Mouse (Mus musculus) kidney, embryonic 15.5 days (tissue): ENCODE results near the gene Serpinb9. TPM values are rescaled to one million over a fixed set of nuclear protein-coding genes. Genes with fewer than 3 reads are reported as not detected.
"Not testable (repeated sequence)": the region's sequence is repeated elsewhere in the genome, so short reads cannot be mapped to it uniquely, and the experiment has no call there.

ENCODE experiments used
- ATAC-seq: fragments of 200-750 bp; cut with Nextera tagmentation; replicated peaks from 2 replicates; pipeline ENCODE4 v1.8.0; 2017; ENCODE audit warnings: moderate TSS enrichment; ENCODE audit not compliant: low FRiP score
- H3K27ac ChIP-seq: fragments of 300-500 bp; sonication (generic); 2 replicates; pipeline ENCODE4 v1.5.1; 2015; ENCODE audit warnings: mild to moderate bottlenecking, inconsistent platforms
- H3K27me3 ChIP-seq: fragments of 300-500 bp; sonication (generic); 2 replicates; pipeline ENCODE4 v1.6.1; 2015; ENCODE audit warnings: inconsistent platforms
- H3K36me3 ChIP-seq: fragments of 300-500 bp; sonication (generic); 2 replicates; pipeline ENCODE4 v1.6.1; 2015; ENCODE audit warnings: inconsistent platforms
- H3K4me1 ChIP-seq: fragments of 300-500 bp; sonication (generic); 2 replicates; pipeline ENCODE4 v1.6.1; 2015; ENCODE audit warnings: inconsistent platforms
- H3K4me2 ChIP-seq: fragments of 300-500 bp; sonication (generic); 2 replicates; pipeline ENCODE4 v1.6.1; 2015; ENCODE audit warnings: moderate library complexity, mild to moderate bottlenecking, inconsistent platforms
- H3K4me3 ChIP-seq: fragments of 300-500 bp; sonication (generic); replicated peaks from 2 replicates; pipeline ENCODE4 v1.5.1; 2015; ENCODE audit warnings: mild to moderate bottlenecking, inconsistent platforms
- H3K9ac ChIP-seq: fragments of 300-500 bp; sonication (generic); 2 replicates; pipeline ENCODE4 v1.6.1; 2015; ENCODE audit warnings: mild to moderate bottlenecking, inconsistent platforms
- H3K9me3 ChIP-seq: fragments of 300-500 bp; sonication (generic); replicated peaks from 2 replicates; pipeline ENCODE4 v1.6.1; 2016; ENCODE audit warnings: inconsistent platforms
- WGBS: fragments of 180-500 bp; shearing (Covaris S2); methylation state at CpG from one replicate; pipeline ENCODE4 v1.1.7; 2015; ENCODE audit warnings: mixed read lengths; 5-methylcytosine and 5-hydroxymethylcytosine counted together
- polyA plus RNA-seq: library from polyadenylated mRNA; unstranded; fragments of >200 nt; fragmentation: Nextera tagmentation; extraction: Ambion mirVana; gene quantifications from 2 replicates; pipeline ENCODE4 v1.2.1, GENCODE M21; 2015

Serpinb9 gene
- polyA plus RNA-seq, 1 experiment from 2014 or later, result 9.3 TPM

GRCm38 (mm10) chr13:33004414-33005105 lies 1.5 kb downstream of the Serpinb9 start:
- peak overlapping the region; percentile 39 for H3K4me3 ChIP-seq
- peak; percentile 97 for ATAC-seq
- H3K9ac ChIP-seq, result peak overlapping the region; percentile 33; the same call in 1 of the 2 replicates
- H3K4me2 ChIP-seq, result peak overlapping the region; percentile 58
- H3K27ac ChIP-seq, result peak overlapping the region; percentile 86
- H3K27me3 ChIP-seq, result no peaks in the 10 kb centered on the region
- H3K36me3 ChIP-seq, result no peaks in the 10 kb centered on the region
- H3K9me3 ChIP-seq, result no peaks in the 10 kb centered on the region
- peaks cover 10% of the 10 kb centered on the region; the same call in 1 of the 2 replicates for H3K4me1 ChIP-seq
- WGBS, result 20% methylated on average over 12 of the region's 12 CpGs

DNA sequence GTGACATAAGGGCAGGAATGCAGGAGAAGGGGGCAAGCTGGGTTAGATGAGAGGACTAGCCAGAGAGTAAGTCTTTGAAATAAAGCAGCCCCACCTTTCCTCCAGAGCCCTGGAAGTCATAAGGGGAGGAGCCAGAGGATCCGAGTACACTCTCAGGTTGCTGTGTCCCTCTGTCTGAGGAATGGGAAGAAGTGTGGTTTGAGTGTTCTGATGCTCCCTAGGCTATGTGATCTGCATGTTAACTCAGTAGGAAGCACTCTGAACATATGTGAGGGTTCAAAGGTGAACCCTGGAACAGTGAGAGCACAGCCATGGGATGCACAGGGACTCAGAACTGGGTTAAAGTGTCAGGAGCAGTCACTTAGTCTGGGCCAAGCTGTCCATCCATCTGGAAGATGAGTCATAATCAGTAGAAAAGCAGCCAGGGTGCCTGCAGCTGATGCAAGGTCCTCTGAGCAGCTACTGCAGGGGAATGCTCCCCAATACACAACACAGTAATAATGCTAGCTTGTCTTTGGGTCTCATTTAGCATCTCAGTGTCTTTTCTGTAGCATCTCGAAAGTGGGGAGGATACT lies 2.5 kb downstream of the Serpinb9 start:
- 65% methylated on average over 2 of the region's 2 CpGs for WGBS
- Histone ChIP-seq H3K27ac (no peak overlapping the region), H3K36me3 (no peaks in the 10 kb centered on the region), H3K4me2 (peak overlapping the region; percentile 58), H3K9me3 (no peaks in the 10 kb centered on the region), H3K4me3 (no peak overlapping the region), H3K27me3 (no peaks in the 10 kb centered on the region), H3K4me1 (peaks cover 10% of the 10 kb centered on the region; the same call in 1 of the 2 replicates), H3K9ac (no peak overlapping the region)
- no peak for ATAC-seq

DNA sequence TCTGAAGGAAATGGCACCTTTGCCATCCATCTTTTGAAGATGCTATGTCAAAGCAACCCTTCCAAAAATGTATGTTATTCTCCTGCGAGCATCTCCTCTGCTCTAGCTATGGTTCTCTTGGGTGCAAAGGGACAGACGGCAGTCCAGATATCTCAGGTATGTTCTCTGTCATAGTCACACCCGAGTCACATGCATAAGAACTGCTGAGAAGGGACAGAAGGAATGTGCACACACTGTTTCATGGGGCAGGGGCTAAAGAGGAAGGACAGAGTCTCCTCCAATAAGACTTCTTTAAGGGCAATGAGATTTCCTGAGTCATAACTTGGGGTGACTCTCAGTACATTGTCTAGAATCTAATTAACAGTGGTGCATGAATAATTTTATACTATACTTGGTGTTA lies 3.5 kb downstream of the Serpinb9 start:
- Histone ChIP-seq H3K27ac (no peak overlapping the region), H3K9me3 (no peaks in the 10 kb centered on the region), H3K4me3 (no peak overlapping the region), H3K27me3 (no peaks in the 10 kb centered on the region), H3K4me1 (peaks cover 10% of the 10 kb centered on the region; the same call in 1 of the 2 replicates), H3K9ac (no peak overlapping the region), H3K4me2 (no peak overlapping the region), H3K36me3 (no peaks in the 10 kb centered on the region)
- no peak for ATAC-seq
- 87% methylated on average over 3 of the region's 3 CpGs for WGBS

DNA sequence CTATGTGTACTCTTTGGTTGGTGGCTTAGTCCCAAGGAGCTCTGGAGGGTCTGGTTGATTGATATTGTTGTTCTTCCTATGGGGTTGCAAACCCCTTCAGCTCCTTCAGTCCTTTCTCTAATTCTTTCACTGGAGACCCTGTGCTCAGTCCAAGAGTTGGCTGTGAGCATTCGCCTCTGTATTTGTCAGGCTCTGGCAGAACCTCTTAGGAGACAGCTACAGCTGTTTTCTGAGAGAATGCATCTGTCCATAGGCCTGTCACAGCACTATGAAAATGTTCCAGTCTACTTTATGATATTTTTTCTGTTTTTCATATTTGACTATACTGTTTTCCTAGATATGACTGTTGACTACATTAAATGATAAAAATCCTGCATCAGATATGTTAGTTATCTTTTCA lies 9.3 kb downstream of the Serpinb9 start:
- H3K36me3 ChIP-seq, result no peaks in the 10 kb centered on the region
- H3K4me1 ChIP-seq, result no peaks in the 10 kb centered on the region
- H3K27ac ChIP-seq, result no peak overlapping the region
- 77% methylated on average over 1 of the region's 1 CpGs for WGBS
- no peaks in the 10 kb centered on the region for H3K27me3 ChIP-seq
- H3K9me3 ChIP-seq, result no peaks in the 10 kb centered on the region
- no peak overlapping the region for H3K4me2 ChIP-seq
- H3K4me3 ChIP-seq, result no peak overlapping the region
- ATAC-seq, result no peak
- H3K9ac ChIP-seq, result no peak overlapping the region

- no peak overlapping the region for H3K27ac ChIP-seq
- WGBS, result 76% methylated on average over 2 of the region's 2 CpGs
- no peaks in the 10 kb centered on the region for H3K36me3 ChIP-seq
- ATAC-seq, result no peak
- H3K9me3 ChIP-seq, result no peaks in the 10 kb centered on the region
- no peaks in the 10 kb centered on the region for H3K4me1 ChIP-seq
- H3K9ac ChIP-seq, result no peak overlapping the region
- no peak overlapping the region for H3K4me2 ChIP-seq
- H3K27me3 ChIP-seq, result no peaks in the 10 kb centered on the region
- no peak overlapping the region for H3K4me3 ChIP-seq
These were observed 10.2 kb downstream of the Serpinb9 start for GRCm38 (mm10) chr13:33013271-33013670.

- Histone ChIP-seq H3K4me3 (no peak overlapping the region), H3K4me1 (no peaks in the 10 kb centered on the region), H3K36me3 (no peaks in the 10 kb centered on the region), H3K27ac (no peak overlapping the region), H3K27me3 (no peaks in the 10 kb centered on the region), H3K4me2 (no peak overlapping the region), H3K9me3 (no peaks in the 10 kb centered on the region), H3K9ac (no peak overlapping the region)
- ATAC-seq, result no peak
- 67% methylated on average over 1 of the region's 1 CpGs for WGBS
These were observed 19.3 kb downstream of the Serpinb9 start for GRCm38 (mm10) chr13:33022371-33022770.

DNA sequence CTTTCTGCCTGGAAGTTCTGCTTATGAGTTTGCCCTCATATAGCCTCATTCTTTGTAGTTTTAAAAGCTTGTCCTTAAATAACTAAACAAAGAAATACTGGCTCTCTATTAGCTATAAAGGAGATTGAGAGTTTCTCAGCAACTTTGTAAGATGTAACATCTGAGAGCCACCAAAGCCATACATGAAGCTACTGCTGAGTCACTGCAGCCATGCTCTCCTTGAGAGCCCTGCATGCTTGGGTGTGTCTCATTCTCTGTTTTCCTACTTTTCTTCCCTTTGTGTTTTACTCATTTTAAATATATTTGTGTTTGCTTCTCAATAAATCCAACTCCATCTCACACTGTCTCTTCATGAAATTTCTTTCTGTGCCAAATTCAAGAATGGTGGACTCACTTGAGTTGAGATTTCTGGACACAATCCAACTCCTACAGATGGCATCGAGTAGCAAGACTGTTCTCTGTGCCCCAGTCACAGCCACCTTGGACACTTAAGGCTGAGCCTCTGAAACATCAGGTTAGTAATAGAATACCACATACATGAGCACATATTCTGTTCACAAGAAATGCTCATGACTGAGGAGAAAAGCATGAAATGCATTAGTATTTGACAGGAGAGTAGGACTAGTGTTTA lies 23.5 kb downstream of the Serpinb9 start:
- H3K9ac ChIP-seq, result no peak overlapping the region
- no peaks in the 10 kb centered on the region for H3K9me3 ChIP-seq
- no peak for ATAC-seq
- H3K27me3 ChIP-seq, result no peaks in the 10 kb centered on the region
- no peaks in the 10 kb centered on the region for H3K4me1 ChIP-seq
- no peak overlapping the region for H3K4me3 ChIP-seq
- H3K4me2 ChIP-seq, result no peak overlapping the region
- H3K27ac ChIP-seq, result no peak overlapping the region
- 72% methylated on average over 1 of the region's 1 CpGs for WGBS
- H3K36me3 ChIP-seq, result no peaks in the 10 kb centered on the region

DNA sequence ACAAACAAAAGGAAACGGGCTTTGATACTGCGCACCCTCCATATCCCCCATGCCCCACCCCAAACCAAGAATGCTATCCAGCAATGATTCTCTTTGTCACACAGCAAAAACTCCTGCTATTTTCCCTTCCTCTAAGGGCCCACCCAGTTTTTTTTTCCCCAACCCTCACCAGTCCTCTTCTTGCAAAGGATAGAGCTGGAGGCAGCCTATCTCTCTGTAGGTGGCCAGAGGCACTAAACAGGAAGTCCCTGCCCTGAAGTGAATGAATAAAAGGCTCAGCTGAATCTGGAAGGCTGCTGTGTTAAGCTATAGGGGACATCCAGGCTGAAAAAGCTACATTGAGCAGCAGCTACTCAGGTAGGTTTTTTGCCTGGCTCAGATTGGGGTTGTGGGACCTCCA lies 24.2 kb downstream of the Serpinb9 start, which contains the start of gene Serpinb9b:
Serpinb9b (plus strand) TSS at position 173 of the 400 bp plus-strand sequence.
- Histone ChIP-seq H3K9ac (no peak within 1 kb of the TSS), H3K27me3 (no peaks in the 10 kb centered on the region), H3K36me3 (no peaks in the 10 kb centered on the region), H3K4me3 (no peak within 1 kb of the TSS), H3K4me1 (no peaks in the 10 kb centered on the region), H3K4me2 (no peak within 1 kb of the TSS), H3K27ac (no peak within 1 kb of the TSS), H3K9me3 (no peaks in the 10 kb centered on the region)
- ATAC-seq, result no peak
- WGBS, result 83% methylated on average over 2 of the region's 2 CpGs

DNA sequence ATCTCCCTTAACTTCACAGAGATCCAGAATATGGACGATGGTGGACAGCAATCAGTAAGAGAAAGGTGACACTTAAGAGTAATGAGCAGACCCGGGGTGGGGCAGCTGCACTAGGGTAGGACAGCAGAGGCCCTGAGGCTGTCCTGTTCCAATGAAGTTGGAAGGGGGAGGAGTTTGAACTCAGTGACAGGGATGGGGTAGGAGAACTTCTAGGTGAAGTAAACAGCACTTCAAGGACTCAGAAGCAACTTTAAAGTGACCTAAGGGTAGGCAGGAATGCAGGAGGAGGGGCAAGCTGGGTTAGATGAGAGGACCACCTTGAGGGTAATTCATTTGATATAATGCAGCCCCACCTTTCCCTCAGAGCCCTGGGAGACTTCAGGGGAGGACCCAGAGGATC lies 25.1 kb downstream of the Serpinb9 start:
- no peaks in the 10 kb centered on the region for H3K9me3 ChIP-seq
- no peaks in the 10 kb centered on the region for H3K27me3 ChIP-seq
- H3K27ac ChIP-seq, result no peak overlapping the region
- no peaks in the 10 kb centered on the region for H3K36me3 ChIP-seq
- no peak overlapping the region for H3K9ac ChIP-seq
- ATAC-seq, result no peak
- no peak overlapping the region for H3K4me3 ChIP-seq
- H3K4me1 ChIP-seq, result no peaks in the 10 kb centered on the region
- WGBS, result 42% methylated on average over 2 of the region's 2 CpGs
- no peak overlapping the region for H3K4me2 ChIP-seq

- Histone ChIP-seq H3K4me1 (no peaks in the 10 kb centered on the region), H3K9me3 (no peaks in the 10 kb centered on the region), H3K9ac (no peak overlapping the region), H3K27ac (no peak overlapping the region), H3K4me3 (no peak overlapping the region), H3K27me3 (no peaks in the 10 kb centered on the region), H3K36me3 (no peaks in the 10 kb centered on the region), H3K4me2 (no peak overlapping the region)
- no peak for ATAC-seq
- 64% methylated on average over 2 of the region's 2 CpGs for WGBS
These were observed 25.5 kb downstream of the Serpinb9 start for GRCm38 (mm10) chr13:33028550-33028949.

GRCm38 (mm10) chr13:33029478-33029877 lies 26.4 kb downstream of the Serpinb9 start:
- not testable (repeated sequence) for H3K9me3 ChIP-seq, H3K9ac ChIP-seq, H3K27me3 ChIP-seq, ATAC-seq, H3K36me3 ChIP-seq, H3K4me3 ChIP-seq, H3K27ac ChIP-seq, H3K4me2 ChIP-seq, H3K4me1 ChIP-seq
- WGBS, result 97% methylated on average over 2 of the region's 2 CpGs

DNA sequence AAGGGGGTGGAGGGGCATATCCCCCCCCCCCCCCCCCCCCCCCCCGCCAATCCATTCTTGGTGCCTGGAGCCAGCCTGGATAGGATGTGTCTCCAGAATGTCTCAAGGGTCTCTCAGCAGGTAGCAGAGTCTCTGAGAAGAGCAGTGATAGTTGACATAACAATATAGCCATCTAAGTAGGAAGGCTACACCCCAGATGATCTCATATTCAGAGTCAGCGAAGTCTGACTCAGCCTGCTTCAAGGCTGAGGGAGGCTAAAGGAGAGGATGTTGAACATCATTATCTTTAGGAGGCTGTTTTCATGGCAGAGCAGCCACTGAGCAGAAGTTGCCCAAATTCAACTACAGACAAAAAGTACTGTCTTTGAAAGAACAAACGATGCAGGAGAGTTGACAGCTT lies 27.2 kb downstream of the Serpinb9 start:
- no peak overlapping the region for H3K27ac ChIP-seq
- no peak for ATAC-seq
- WGBS, result 72% methylated on average over 3 of the region's 3 CpGs
- H3K9ac ChIP-seq, result no peak overlapping the region
- no peaks in the 10 kb centered on the region for H3K9me3 ChIP-seq
- H3K36me3 ChIP-seq, result no peaks in the 10 kb centered on the region
- no peak overlapping the region for H3K4me2 ChIP-seq
- H3K4me3 ChIP-seq, result no peak overlapping the region
- H3K4me1 ChIP-seq, result no peaks in the 10 kb centered on the region
- H3K27me3 ChIP-seq, result no peaks in the 10 kb centered on the region
